Mouse (Mus musculus) E14TG2a.4 (cell line): ENCODE results near the gene B230118H07Rik.

Source experiments
- CTCF ChIP-seq: conservative IDR thresholded peaks from 2 replicates; pipeline ENCODE4 v1.5.1; 2014; ENCODE audit warnings: low read length
- POU5F1 ChIP-seq: IDR thresholded peaks from 2 replicates; pipeline ENCODE4 v1.6.1; 2014; ENCODE audit warnings: low read length, borderline replicate concordance

DNA sequence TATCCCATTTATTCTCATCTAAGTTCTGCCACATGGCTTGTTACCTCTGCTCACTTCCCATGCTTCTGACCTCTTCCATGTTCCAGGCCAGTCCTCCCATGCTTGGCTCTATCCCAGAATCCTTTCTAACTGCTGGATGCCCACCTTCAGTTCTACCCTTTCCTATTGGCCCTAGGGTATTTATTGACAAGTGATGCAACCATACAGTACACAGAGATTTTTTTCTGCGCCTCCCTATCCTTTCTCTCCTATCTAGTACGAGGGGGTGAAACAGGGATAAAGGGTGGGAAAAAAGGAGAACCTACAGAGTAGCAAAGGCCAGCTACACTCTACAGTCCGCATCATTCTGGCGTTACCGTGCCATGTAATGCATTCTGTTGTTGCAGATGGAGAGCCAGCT is 38.7 kb upstream of the B230118H07Rik start:
- TF ChIP-seq CTCF (no peak), POU5F1 (no peak)
